Mouse (Mus musculus) right cerebral cortex, postnatal 4 days (tissue): ENCODE results near the gene Utrn.

ENCODE experiments used
- DNase-seq: peaks from one replicate; pipeline ENCODE4 v3.0.0-alpha.2; 2022

Gene Utrn

DNA sequence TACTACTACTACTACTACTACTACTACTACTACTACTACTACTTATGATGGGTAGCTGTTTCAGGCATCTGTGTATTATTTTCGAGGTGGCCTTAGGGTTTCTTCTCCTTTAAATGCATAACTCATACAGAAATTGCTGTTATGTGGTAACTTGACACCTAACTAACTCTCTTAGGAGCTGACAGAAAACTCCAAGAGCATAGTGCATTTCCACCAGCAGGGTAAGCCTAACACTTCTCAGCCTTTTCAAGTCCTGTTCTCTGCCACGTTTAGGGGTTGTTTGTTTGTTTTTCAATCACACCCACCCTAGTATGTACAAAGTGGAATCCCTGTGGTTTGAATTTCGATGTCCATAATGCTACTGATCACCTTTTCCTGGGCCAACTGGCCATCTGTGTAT, 78.3 kb downstream of the Utrn start:
- DNase-seq = no peak

- no peak for DNase-seq
Measured at GRCm38 (mm10) chr10:12788529-12788928, 80.6 kb downstream of the Utrn start.

- no peak for DNase-seq
Measured at GRCm38 (mm10) chr10:12787965-12788364, 81.2 kb downstream of the Utrn start.

DNA sequence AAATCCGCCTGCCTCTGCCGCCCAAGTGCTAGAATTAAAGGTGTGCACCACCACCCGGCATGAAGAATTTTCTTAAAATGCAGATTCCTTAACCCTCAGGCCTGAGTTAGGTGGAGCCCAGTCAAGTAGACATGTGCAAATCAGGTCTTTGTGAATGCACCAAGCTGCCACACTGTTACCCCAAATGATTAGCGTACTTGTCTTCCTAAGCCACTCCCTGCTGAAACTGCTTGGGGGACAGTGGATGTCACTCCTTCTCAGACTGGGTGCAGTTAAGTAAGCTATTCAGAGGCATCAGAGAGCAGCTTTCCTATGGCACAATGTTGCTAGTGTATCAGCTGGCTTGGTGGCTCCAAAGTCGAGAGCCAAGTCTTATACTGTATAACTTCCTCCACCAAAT, 83.9 kb downstream of the Utrn start:
- no peak for DNase-seq

DNA sequence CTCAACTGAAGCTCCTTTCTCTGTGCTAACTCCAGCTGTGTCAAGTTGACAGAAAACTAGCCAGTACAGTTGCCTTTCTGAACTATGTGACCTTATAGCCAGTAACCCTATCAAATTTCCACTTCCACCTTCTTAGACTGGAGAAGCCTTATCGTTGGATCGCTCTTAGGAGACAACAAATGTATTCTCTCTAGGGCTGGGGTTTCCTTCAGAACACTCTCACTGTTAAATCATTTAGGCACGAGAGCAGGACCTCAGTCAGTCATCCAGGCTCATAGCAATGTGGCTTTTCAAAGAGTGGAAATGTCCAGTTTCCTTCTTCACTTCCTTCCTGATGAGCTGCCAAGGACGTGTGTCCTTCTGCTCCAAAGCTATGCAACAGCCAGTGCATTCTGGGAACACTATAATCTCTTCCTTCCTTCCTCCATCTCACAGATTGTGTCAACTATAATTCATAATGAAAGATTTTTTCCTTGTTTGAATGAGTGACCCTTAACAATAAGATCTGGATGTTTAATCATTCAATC, 87.7 kb downstream of the Utrn start:
- DNase-seq = no peak

- no peak for DNase-seq
Measured at GRCm38 (mm10) chr10:12773178-12773577, 96.0 kb downstream of the Utrn start.

DNA sequence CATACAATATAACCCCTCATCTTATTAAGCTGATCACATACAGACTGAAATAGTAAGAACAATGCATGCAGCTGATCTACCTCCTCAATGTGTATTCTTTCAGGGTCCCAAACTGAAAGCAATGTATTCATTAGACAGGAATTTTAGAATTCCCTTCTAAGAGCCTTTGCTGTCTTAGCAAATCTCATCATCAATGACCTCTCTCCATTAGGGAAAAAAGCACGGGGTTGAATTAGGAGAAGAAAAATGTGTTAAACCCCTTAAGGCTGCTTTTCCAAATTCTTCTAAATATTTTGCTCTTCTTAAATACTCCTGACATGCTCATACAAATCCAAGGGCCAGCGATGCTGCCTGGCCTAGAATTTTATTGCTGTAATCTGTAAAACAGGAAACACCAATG, 97.7 kb downstream of the Utrn start:
- no peak for DNase-seq

- no peak for DNase-seq
Measured at GRCm38 (mm10) chr10:12762668-12763067, 106.5 kb downstream of the Utrn start.

- no peak for DNase-seq
Measured at GRCm38 (mm10) chr10:12758702-12758988, 110.5 kb downstream of the Utrn start.

DNA sequence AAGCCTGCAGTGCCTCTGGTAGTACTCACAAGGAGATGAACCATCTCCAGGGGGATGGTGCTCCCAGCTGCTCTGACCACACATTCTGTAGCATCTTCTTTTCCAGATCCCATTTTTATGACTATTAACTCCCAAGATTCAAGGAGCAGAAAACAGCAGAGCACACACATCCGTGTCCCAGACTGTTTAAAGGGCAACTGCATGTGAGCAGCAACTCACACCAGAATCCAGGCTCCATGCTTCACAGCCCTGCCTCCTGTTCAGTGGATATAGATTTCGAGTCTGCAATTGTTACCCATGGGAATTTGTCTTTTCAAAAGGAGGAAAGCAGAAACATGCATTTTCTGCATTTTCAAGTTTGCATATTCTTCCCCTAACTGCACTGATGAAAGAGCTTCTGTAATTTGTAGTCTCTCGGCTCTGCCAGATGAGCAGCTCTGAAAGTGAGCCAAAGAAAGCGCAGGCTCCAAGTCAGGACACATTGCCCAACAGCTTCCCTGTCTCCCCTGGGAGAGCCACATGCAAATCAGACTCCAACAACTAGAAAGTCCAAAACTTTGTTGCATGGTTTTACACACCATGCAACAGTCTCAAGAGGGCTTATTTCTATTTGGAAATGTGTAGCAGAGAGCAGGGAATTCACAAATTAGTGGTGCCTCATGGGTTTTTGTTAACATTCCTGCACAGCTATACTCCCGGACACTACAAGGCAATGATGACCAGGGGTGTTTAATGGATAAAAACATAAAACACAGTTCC, 111.0 kb downstream of the Utrn start:
- DNase-seq = peak; percentile 15

GRCm38 (mm10) chr10:12756692-12757091, 112.5 kb downstream of the Utrn start:
- DNase-seq = no peak

GRCm38 (mm10) chr10:12754911-12755310, 114.3 kb downstream of the Utrn start:
- no peak for DNase-seq

- no peak for DNase-seq
Measured at GRCm38 (mm10) chr10:12754166-12754565, 115.0 kb downstream of the Utrn start.

DNA sequence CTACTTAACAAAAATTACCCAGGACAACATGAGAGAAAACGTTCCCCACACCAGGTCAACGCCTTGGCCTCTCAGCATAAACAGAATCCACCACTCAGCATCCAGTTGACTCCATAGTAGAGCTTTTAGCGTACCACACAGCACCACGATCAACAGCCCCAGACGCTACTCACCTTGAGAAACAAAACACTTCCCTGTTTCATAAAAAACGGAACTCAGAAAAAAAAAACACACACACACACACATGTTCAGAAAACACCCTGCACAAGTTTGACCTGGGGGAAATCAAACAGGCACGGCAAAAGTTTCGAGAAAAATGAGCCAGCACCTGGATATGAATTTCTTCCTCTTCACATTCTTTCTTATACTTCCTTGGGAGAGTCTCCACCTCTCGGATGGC, 125.4 kb downstream of the Utrn start:
- DNase-seq = no peak

DNA sequence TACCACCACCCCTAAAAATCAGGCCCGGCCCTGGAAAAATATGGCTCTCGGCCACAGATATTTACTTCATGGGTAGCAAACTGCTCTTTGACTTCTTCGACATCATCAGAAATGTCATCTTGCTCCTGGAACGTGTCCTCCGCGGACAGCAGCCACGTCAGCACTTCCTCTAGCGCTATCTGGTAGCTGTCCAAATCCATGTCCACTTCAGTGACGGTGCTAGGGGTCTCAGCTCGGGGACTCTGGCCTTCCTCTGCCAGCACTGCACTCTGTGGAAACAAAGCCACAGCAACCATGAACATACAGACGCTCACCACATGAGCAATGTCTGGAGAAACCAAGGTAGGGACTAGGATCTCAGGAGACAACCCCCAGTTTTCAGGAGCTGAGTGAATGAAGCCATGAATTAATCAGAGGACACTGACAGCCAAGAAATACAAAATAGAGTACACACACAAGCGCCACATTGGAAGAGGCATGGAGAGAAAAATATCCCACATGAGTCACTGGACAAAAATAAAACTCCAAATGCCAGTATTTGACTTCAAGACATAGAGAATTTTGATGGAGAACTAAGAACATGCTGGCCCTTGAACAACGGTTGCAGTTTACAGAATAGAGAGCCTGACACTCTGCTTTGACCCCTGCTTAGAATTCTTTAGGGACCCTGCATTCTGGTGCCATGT, 129.7 kb downstream of the Utrn start:
- no peak for DNase-seq

- no peak for DNase-seq
Measured at GRCm38 (mm10) chr10:12737926-12738325, 131.2 kb downstream of the Utrn start.

DNA sequence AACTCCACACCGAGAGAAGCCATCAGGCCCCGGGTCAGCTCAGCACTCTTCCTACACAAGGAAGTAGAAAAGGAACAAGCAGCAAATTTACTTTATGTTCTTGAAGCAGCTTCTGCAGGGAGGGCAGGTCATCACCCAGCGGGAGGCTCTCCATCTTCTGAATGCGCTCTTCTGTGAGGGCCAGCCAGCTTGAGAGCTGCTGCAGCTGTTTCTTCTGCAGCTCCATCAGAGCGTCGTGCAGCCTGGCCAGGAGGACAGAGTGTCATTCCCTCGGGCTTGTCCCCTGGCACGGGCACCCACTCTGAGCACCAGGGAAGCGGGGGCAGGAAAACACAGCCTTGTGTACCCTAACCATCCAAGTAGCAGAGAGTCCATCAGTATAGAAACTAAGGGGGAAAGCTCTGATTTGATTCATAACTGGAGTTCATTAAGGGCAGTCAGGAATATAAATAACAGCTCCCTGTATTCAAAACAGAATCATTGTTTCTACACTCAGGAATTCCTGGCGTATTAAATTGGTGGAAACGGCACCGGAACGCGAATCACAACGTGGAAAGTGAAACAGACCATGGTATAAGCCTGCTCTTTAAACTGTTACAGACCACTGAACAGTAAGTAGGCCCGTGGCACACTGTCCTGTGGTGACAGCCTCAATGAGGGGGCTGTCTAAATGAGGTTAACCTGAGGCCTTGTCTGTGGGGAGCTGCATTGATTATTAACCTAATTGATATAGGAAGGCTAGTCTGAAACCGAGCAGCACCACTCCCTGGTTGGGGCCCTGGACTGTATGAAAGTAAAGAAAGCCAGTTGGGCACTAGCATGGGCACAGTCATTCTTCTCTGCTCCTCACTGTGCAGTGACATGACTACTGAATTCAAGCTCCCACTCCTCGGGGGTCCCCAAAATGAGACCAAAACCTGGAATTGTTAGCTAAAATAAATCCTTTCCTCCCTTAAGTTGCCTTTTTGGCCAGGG, 132.0 kb downstream of the Utrn start:
- DNase-seq = no peak

GRCm38 (mm10) chr10:12735695-12736094, 133.5 kb downstream of the Utrn start:
- no peak for DNase-seq

GRCm38 (mm10) chr10:12731459-12731858, 137.7 kb downstream of the Utrn start:
- no peak for DNase-seq

GRCm38 (mm10) chr10:12729635-12730034, 139.5 kb downstream of the Utrn start:
- DNase-seq = no peak

DNA sequence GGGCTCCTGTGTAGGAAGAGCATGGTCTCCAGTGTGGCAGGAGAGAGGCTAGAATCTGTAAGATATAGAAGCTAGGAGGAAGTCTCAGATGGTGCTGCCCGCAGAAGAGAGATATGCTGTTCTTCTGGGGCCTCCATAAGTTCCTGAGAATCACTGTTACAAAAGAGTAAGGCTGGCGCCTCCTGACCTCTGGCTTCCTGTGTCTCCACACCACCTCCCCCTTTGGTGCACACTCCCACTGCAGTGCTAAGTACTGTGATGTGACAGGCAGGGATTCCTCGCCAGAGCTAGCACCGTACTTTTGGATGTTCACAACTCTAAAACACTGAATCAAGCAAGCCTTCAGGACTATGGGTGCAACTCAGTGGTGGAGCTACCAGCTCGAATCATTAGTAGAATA, 140.1 kb downstream of the Utrn start:
- DNase-seq = no peak

DNA sequence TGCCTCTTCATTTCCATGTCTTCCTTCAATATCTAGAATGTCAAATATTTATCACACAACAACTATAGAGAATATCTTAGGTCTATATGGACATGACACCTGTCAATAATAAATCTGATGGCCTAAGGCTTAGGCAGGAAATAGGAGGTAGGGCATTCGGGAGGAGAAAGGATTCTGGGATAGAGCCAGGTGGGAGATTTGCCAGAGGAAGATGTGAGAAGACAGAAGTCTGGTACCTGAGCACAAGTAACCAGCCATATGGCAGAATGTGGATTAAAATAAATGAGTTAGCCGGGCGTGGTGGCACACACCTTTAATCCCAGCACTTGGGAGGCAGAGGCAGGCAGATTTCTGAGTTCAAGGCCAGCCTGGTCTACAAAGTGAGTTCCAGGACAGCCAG, 141.3 kb downstream of the Utrn start:
- DNase-seq = no peak

DNA sequence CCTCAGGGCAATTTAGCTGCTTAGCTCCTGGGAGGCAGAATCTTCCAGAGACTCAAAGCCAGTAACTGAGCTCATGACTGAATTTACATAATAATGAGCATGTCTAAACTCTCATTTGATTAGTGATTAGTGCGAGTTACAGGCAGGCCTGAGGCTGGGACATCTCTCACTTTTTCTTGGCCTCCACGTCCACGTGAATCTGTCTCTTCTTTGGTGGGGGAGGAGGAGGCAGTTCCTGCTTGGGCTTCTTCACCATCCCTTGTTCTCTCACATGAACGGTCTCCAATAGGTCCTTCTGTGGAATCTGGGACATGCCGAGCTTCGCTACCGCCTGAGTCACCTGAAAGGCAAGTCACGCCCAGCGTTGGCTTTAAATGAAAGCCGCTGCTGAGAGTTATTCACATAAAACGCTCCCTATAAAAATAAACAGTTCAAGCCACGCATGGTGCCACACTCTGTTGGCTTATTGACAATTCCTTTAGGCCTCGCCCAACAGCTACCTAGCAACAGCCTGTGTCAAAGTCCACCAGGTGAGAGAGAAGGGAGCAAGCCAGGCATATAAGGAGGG, 143.0 kb downstream of the Utrn start:
- DNase-seq = no peak
